Mouse (Mus musculus) adipocyte (in vitro differentiated cells): ENCODE data around the gene Ttll6.
A peak's percentile ranks its signal among the peaks of the same experiment; 100 is the strongest.

Experiments
- DNase-seq: peaks from one replicate; pipeline ENCODE4 v3.0.0-alpha.2; 2016; ENCODE audit warnings: low spot score

Ttll6 gene

GRCm38 (mm10) chr11:96194961-96195640, 61.5 kb downstream of the Ttll6 start:
- no peak for DNase-seq

GRCm38 (mm10) chr11:96195769-96196280, 62.2 kb downstream of the Ttll6 start:
- no peak for DNase-seq

DNA sequence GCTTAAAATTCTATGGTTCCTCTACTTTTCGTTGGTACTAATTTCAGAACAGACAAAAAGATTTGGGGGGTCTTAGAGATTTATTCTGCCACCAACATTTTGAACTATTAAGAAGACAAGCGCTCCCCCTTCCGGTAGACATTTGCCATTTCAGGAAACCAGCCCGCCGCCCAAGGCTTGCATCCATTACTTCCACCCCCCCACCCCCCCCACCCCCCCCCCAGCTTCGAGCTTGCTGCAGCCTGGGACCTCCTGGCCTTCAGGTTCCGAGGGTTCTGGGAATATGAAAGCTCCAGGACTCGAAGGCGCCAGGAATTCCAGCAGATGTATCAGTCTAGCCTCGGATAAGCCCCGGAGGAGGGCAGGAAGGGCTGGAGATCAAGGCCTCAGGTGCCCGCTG, 65.1 kb downstream of the Ttll6 start:
- peak; percentile 39 for DNase-seq

DNA sequence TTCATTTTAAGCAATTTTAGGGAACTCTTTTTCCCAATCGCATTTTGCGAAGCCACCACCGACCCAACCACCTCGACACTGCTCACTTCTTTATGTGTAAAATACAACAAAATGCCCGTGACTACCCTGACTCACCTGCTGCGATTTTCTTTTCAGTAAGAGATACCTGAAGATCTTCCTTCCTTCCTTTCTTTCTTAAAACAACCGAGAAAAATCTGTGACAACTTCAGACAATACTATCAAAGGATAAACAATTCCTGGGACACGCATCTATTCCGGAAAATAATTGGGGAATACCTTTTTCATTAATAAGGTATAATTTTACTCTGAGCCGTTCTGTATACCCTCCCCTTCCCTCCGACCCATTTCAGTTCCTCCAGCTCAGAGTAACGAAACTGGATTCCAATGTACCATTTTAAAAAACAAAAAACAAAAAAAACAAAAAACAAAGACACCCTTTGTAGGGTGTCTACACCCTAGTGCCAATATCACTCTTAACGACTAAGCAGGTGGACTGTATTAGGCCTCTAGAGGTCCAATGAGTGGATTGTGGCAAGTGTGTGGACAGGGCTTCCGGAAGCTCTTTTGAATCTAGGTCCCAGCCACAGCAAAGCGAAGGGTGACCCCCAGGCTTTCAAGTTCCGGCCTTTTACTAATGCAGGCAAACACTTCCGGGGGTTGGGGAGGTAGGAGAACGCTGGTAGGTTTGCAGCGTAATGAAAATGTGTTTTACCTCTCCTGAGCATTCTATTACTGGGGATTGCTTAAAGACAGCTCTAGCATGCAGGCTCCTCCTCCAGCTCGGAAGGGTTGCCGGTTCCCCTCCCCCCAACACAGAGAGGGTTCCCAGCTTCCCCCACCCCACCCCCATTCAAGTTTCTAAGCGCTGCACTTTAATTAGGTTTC, 65.8 kb downstream of the Ttll6 start:
- no peak for DNase-seq

GRCm38 (mm10) chr11:96200183-96200655, 66.6 kb downstream of the Ttll6 start:
- DNase-seq = no peak

DNA sequence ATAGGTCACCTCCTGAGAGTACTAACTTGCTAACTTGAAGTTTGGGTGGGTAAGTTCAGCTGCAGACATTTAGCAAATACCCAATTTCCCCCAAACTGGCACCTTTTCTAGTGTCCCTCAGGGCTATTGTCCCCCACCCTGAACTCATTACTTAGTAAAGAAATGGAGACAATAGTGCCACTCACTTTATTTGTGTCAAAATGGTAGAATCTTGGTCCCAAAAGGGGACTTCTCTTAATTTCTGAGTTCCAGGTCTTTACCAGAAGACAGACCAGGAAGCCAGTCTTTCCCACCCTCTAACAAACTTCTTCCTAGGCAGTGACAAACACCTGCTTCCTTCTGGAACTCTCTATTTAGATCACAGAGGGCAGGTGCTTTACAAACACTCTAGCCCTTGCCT, 68.2 kb downstream of the Ttll6 start:
- DNase-seq = no peak

- no peak for DNase-seq
These were observed 69.0 kb downstream of the Ttll6 start for GRCm38 (mm10) chr11:96202401-96203081.

DNA sequence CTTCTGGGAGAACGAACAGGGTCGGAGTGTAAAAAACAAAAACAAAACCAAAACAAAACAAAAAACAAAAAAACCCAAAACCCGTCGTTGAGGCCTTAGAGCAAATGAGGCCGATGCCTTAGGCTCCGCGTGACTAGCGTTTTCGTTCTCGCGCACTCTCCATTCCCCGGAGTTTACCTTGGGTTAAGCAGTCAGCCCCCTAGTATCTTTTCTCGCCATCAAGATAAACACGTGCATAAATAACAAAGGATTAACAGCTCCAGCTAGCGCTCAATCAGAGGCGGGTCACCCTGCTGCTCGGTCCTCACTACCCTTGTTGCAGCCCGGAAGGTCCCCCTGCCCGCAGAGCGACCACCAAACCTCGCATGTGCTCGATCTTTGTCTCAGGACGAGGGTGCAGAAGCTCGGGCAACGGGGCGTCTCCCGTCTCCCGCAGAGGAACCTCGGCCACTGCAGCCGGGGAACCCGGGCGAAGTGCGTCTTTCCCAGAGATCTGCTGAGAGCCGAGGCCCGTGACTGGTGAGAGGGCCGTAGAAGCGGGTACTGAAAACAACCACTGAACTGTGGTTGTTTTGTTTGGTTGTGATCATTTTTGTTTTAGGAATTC, 69.7 kb downstream of the Ttll6 start:
- DNase-seq = no peak

GRCm38 (mm10) chr11:96203789-96204186, 70.2 kb downstream of the Ttll6 start:
- DNase-seq = no peak

DNA sequence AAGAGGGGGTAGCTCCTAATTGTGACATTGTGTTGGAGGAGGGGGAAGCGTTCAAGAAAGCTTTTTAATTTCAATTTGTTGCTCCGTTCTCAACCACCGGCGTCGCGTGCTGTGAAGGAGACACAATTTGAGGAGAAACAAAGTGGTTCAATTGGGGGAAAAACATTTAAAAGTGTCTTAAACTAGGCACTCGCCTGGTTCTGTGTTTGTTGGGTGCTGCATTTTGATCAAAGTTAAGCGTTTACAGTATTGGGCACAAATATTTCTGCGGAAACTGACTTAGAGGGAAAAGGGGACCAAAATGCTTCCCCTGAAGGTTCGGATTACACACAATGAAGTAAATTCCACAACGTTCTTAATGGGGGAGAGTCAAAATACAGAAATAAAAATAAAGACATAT, 70.8 kb downstream of the Ttll6 start:
- DNase-seq = no peak

DNA sequence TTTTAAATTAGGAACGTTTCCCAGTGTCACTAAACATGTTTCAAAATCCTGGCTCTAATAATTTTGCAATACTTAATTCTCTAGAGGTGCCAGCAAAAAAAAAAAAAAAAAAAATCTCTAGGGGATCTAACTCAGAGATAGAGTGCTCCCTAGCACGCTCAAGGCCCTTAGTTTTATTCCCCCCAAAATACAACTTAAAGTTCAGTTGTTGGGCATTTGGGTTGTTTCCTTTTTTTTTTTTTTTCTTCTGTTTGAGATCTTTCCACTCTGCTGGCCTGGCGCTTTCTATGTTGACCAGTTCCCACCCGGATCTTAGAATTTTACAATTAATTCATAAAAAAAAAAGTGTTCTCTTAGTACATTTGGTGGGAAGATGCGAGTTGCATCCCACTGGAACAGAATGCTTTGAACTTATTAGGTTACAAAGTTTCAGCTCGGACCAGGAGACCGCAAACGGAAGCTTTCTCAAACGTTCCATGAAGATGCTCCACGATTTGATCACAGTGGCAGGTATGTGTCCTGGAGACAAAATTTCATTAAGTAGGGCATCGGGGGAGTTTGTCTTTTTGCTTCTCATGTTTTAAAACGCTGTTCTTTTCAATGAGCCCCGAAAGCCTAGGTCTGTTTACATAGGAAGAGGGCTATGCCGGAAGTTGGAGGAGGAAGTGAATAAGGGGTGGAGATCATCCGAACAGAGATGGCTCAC, 72.0 kb downstream of the Ttll6 start:
- DNase-seq = no peak
